Mouse (Mus musculus): ENCODE measurements around the gene Pfdn4. TPM values are rescaled to one million over a fixed set of nuclear protein-coding genes. Genes with fewer than 3 reads are reported as not detected.
A peak's percentile ranks its signal among the peaks of the same experiment; 100 is the strongest.

Gene Pfdn4
- polyA plus RNA-seq, 1 experiment from 2014 or later: 116 TPM

DNA sequence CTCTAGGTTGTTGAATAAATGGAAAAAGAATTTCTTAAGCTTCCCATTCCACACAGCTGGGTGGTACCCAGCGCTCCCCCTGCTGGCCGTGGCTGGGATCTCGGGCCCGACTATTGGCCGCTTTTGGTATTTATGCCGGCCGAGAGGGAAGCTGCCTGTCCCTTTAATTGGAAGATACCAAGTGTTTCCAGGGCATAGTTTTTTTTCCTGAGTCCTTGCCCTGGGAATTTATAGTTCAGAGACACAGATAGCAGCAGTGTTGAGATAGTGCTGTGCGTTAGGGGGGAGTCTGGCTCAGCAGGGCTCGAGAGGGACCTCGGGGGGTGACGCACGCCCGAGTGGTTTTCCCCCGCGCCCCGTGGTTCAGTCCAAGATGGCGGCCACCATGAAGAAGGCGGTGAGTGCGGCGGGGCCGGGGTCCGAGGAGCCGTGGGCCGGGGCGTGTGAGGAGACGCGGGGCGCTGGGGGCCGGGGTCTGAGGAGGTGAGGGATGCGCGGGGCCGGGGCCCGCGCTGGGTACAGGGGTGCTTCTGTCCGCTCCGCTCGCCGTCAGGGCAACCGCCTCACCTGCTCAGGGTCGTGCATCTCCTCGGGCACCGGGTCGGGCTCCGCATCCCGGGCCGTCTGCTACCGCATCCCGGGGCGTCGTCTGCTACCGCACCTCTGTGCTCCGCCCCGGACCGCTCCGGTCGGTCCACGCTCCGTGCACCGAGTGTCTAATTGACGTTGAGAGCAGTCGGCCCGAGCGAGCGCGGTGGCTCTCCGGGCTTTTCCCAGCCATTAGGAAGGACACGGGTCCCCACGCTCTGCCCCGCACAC is 15.1 kb downstream of the Pfdn4 start:
- ATAC-seq: peak; percentile 67
- H3K9ac ChIP-seq (replicated peaks; ENCODE audit: low read depth, low read length): peak overlapping the region; percentile 92
- peak overlapping the region; percentile 86 for H3K4me3 ChIP-seq (replicated peaks; ENCODE audit: low read length)
- no peaks in the 10 kb centered on the region for H3K36me3 ChIP-seq (ENCODE audit: control insufficient read depth, insufficient read depth)
- H3K4me1 ChIP-seq (replicated peaks; ENCODE audit: control insufficient read depth, insufficient read depth, low read length): peaks cover 17% of the 10 kb centered on the region
- WGBS: 0% methylated on average over 64 of the region's 69 CpGs
- H3K9me3 ChIP-seq (ENCODE audit: control insufficient read depth, low read length): no peaks in the 10 kb centered on the region
- H3K4me2 ChIP-seq (ENCODE audit: low read length): peak overlapping the region; percentile 77
- H3K27ac ChIP-seq (ENCODE audit: low read length): peak overlapping the region; percentile 86
- H3K27me3 ChIP-seq (replicated peaks; ENCODE audit: control insufficient read depth, insufficient read depth, low read length): no peaks in the 10 kb centered on the region

DNA sequence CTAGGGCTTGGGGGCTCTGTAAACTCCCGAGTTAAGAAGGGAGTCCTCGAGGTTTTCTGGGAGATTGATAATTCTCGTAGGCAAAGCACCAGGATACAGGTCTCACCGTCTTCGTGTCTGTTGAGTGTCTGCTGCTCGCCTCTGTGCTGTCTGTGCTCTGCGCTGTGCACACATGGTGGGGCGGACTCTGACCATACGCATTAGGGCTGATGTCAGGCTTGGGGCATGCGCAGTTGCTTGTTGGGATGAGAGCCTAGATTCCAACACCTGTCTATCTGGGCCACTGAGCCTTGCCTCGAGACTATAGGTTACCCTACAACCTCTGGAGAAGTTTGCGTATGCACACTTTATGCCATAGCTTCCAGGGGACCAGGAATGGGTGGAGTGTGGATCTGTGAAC is 17.5 kb downstream of the Pfdn4 start:
- H3K9ac ChIP-seq (replicated peaks; ENCODE audit: low read depth, low read length): no peak overlapping the region
- no peak overlapping the region for H3K4me2 ChIP-seq (ENCODE audit: low read length)
- peaks cover 14% of the 10 kb centered on the region for H3K4me1 ChIP-seq (replicated peaks; ENCODE audit: control insufficient read depth, insufficient read depth, low read length)
- H3K9me3 ChIP-seq (ENCODE audit: control insufficient read depth, low read length): no peaks in the 10 kb centered on the region
- H3K27me3 ChIP-seq (replicated peaks; ENCODE audit: control insufficient read depth, insufficient read depth, low read length): no peaks in the 10 kb centered on the region
- no peak for ATAC-seq
- 93% methylated on average over 12 of the region's 12 CpGs for WGBS
- no peak overlapping the region for H3K4me3 ChIP-seq (replicated peaks; ENCODE audit: low read length)
- H3K36me3 ChIP-seq (ENCODE audit: control insufficient read depth, insufficient read depth): peaks cover 6% of the 10 kb centered on the region
- H3K27ac ChIP-seq (ENCODE audit: low read length): no peak overlapping the region

DNA sequence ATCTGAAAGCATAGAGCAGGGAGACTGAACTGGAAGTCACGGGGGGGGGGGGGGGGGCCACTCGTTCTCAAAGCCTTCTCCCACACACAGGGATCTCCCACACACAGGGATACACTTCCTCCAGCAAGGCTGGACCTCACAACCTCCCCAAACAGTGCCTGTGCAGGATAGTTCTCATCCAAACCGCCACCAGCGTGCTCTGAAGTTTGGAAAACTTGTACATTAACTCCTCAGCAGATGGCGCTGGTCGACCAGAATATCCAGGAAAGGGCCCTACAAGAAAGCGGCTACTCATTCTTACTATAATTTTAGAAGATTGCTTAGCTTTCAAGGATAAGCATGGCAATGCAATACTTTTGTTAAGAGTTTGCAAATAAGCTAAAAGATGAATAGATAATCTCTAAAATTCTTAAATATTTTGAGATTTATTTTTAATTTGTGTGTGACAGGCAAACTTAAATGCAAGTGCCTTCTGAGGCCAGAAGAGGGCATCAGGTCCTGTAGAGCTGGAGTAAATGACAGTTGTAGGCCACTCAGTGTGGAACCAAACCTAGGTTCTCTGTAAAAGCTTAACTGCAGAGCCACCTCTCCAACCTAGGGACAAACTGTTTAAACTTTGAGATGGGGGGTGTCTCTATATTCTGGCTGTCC is 24.2 kb downstream of the Pfdn4 start:
- peak; percentile 70 for ATAC-seq
- H3K9ac ChIP-seq (replicated peaks; ENCODE audit: low read depth, low read length): no peak overlapping the region
- no peaks in the 10 kb centered on the region for H3K9me3 ChIP-seq (ENCODE audit: control insufficient read depth, low read length)
- H3K36me3 ChIP-seq (ENCODE audit: control insufficient read depth, insufficient read depth): peaks cover 15% of the 10 kb centered on the region
- H3K4me1 ChIP-seq (replicated peaks; ENCODE audit: control insufficient read depth, insufficient read depth, low read length): no peaks in the 10 kb centered on the region
- H3K27ac ChIP-seq (ENCODE audit: low read length): no peak overlapping the region
- WGBS: 2% methylated on average over 5 of the region's 7 CpGs
- H3K4me2 ChIP-seq (ENCODE audit: low read length): no peak overlapping the region
- H3K4me3 ChIP-seq (replicated peaks; ENCODE audit: low read length): no peak overlapping the region
- H3K27me3 ChIP-seq (replicated peaks; ENCODE audit: control insufficient read depth, insufficient read depth, low read length): no peaks in the 10 kb centered on the region

DNA sequence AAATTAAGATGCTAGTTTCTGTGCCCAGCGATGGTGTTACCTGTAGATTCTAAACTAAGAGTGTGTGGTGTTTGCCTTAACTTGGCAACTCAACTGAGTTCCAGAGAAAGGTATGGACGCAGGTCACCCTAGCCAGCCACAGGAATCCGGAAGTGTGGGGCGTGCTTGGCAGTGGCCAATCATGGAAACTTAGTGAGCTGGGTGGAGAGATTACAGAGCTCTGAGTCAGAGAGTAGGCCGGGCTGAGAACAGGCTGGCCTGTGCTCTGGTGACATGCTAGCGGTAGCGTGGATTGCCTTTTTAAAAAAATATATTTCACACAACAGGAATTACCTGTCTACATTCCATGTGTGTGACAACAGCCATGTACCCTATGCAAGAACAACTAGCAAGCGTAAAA is 30.3 kb downstream of the Pfdn4 start:
- H3K36me3 ChIP-seq (ENCODE audit: control insufficient read depth, insufficient read depth): no peaks in the 10 kb centered on the region
- H3K9ac ChIP-seq (replicated peaks; ENCODE audit: low read depth, low read length): no peak overlapping the region
- H3K4me1 ChIP-seq (replicated peaks; ENCODE audit: control insufficient read depth, insufficient read depth, low read length): no peaks in the 10 kb centered on the region
- no peaks in the 10 kb centered on the region for H3K9me3 ChIP-seq (ENCODE audit: control insufficient read depth, low read length)
- no peaks in the 10 kb centered on the region for H3K27me3 ChIP-seq (replicated peaks; ENCODE audit: control insufficient read depth, insufficient read depth, low read length)
- H3K4me2 ChIP-seq (ENCODE audit: low read length): no peak overlapping the region
- 90% methylated on average over 8 of the region's 8 CpGs for WGBS
- no peak overlapping the region for H3K27ac ChIP-seq (ENCODE audit: low read length)
- ATAC-seq: no peak
- H3K4me3 ChIP-seq (replicated peaks; ENCODE audit: low read length): no peak overlapping the region

DNA sequence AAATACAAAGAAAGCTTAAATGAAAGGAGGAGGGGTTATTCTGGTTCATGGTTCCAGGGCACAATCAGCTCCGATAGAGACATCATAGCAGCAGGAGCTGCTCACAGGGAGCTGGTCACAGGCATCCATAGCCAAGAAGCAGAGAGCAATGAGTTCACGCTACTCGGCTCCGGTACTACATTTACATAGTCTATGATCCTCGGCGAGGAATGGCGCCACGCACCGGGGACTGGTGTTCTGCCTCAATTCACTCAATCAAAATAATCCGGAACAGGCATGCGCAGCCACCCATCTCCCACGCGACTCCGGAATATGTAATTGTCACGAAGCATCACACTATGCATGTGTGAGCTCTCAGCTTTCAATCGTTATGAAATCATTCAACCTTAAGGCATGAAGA is 31.8 kb downstream of the Pfdn4 start:
- WGBS: 95% methylated on average over 16 of the region's 16 CpGs
- Histone ChIP-seq H3K27ac (ENCODE audit: low read length) (no peak overlapping the region), H3K27me3 (replicated peaks; ENCODE audit: control insufficient read depth, insufficient read depth, low read length) (no peaks in the 10 kb centered on the region), H3K9me3 (ENCODE audit: control insufficient read depth, low read length) (no peaks in the 10 kb centered on the region), H3K9ac (replicated peaks; ENCODE audit: low read depth, low read length) (no peak overlapping the region), H3K4me1 (replicated peaks; ENCODE audit: control insufficient read depth, insufficient read depth, low read length) (no peaks in the 10 kb centered on the region), H3K4me3 (replicated peaks; ENCODE audit: low read length) (no peak overlapping the region), H3K36me3 (ENCODE audit: control insufficient read depth, insufficient read depth) (no peaks in the 10 kb centered on the region), H3K4me2 (ENCODE audit: low read length) (no peak overlapping the region)
- no peak for ATAC-seq

DNA sequence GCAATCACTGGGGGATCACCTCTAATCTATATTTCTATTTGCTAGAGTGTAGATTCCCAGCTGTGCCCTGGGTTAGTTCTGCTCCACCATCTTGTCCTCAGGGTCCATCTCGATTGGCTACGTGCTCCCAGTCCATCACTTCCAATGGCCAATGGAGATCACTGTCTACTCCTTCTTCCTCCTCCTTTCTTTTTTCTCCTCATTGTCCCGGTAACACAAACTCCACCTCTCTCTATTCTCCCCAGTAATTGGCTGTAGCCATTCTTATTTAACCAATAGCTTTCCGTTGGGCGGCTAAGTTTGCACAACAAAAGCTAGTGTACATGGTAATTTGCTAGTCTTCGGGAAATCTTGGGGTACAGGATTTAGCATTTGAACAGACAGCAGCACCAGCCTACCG is 33.5 kb downstream of the Pfdn4 start:
- whole genome bisulfite sequencing: 84% methylated on average over 7 of the region's 7 CpGs
- no peak for ATAC-seq
- no peaks in the 10 kb centered on the region for H3K9me3 ChIP-seq (ENCODE audit: control insufficient read depth, low read length)

DNA sequence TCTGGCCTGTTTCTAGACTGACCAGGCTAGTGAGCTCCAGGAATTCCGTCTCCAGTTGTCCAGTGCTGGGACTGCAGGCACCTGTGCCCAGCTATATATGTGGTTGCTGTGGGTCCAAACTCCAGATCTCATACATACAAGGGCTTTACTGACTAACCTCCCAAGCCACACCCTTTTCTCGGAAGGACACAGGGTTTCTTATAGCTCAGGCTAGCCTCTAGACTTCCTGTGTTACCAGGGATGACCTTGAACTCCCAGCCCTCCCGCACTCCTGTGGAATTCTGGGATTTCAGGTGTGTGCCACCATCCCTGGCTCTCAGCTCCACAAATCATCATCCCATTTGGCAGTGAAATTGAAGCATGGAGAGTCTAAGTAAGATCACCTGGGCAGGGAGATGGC is 34.0 kb downstream of the Pfdn4 start:
- H3K9me3 ChIP-seq (ENCODE audit: control insufficient read depth, low read length): no peaks in the 10 kb centered on the region
- H3K27me3 ChIP-seq (replicated peaks; ENCODE audit: control insufficient read depth, insufficient read depth, low read length): no peaks in the 10 kb centered on the region
- H3K27ac ChIP-seq (ENCODE audit: low read length): no peak overlapping the region
- no peaks in the 10 kb centered on the region for H3K36me3 ChIP-seq (ENCODE audit: control insufficient read depth, insufficient read depth)
- ATAC-seq: no peak
- no peak overlapping the region for H3K4me3 ChIP-seq (replicated peaks; ENCODE audit: low read length)
- no peak overlapping the region for H3K4me2 ChIP-seq (ENCODE audit: low read length)
- no peak overlapping the region for H3K9ac ChIP-seq (replicated peaks; ENCODE audit: low read depth, low read length)
- H3K4me1 ChIP-seq (replicated peaks; ENCODE audit: control insufficient read depth, insufficient read depth, low read length): peaks cover 10% of the 10 kb centered on the region
- WGBS: 94% methylated on average over 3 of the region's 3 CpGs

More for the DNA sequence above, 33.5 kb downstream of the Pfdn4 start:
- Histone ChIP-seq H3K36me3 (ENCODE audit: control insufficient read depth, insufficient read depth) (no peaks in the 10 kb centered on the region), H3K4me1 (replicated peaks; ENCODE audit: control insufficient read depth, insufficient read depth, low read length) (peaks cover 8% of the 10 kb centered on the region), H3K27ac (ENCODE audit: low read length) (no peak overlapping the region), H3K4me3 (replicated peaks; ENCODE audit: low read length) (no peak overlapping the region), H3K27me3 (replicated peaks; ENCODE audit: control insufficient read depth, insufficient read depth, low read length) (no peaks in the 10 kb centered on the region), H3K4me2 (ENCODE audit: low read length) (no peak overlapping the region), H3K9ac (replicated peaks; ENCODE audit: low read depth, low read length) (no peak overlapping the region)

DNA sequence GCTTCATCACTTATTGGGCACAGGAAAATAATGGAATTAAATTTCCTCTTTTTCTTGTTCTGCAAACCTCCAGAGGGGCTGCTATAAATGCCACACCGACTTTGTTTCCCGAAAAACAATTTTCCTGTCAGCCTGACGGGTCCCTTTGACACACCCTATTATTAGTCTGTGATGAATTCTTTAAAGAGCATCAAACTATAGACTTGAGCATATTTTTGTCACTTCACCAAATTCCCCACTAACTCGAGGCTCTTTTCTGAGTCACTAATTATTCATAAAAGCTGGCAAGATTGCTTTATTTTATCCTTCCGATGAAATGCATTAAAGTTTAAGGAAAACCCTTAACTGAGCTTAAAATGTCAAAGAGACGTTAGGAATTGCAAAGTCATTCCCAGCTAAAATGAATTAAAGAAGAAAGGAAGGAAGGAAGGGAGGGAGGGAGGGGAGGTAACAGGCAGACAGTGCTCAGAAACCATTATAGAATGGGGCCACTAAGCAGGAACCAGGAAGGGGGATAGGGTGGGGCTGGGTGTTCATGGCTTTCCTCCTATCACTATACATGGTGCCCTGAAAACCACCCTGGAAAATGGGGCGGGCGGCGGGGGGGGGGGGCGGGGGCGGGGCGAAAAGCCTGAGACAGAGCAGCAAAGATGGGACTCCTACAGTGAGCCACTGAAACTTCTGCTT is 38.0 kb downstream of the Pfdn4 start:
- H3K4me1 ChIP-seq (replicated peaks; ENCODE audit: control insufficient read depth, insufficient read depth, low read length): peaks cover 10% of the 10 kb centered on the region
- no peaks in the 10 kb centered on the region for H3K36me3 ChIP-seq (ENCODE audit: control insufficient read depth, insufficient read depth)
- H3K9me3 ChIP-seq (ENCODE audit: control insufficient read depth, low read length): no peaks in the 10 kb centered on the region
- no peaks in the 10 kb centered on the region for H3K27me3 ChIP-seq (replicated peaks; ENCODE audit: control insufficient read depth, insufficient read depth, low read length)
- no peak overlapping the region for H3K4me3 ChIP-seq (replicated peaks; ENCODE audit: low read length)
- H3K27ac ChIP-seq (ENCODE audit: low read length): peak overlapping the region; percentile 74
- peak; percentile 89 for ATAC-seq
- no peak overlapping the region for H3K9ac ChIP-seq (replicated peaks; ENCODE audit: low read depth, low read length)
- H3K4me2 ChIP-seq (ENCODE audit: low read length): no peak overlapping the region
- 31% methylated on average over 12 of the region's 12 CpGs for WGBS

DNA sequence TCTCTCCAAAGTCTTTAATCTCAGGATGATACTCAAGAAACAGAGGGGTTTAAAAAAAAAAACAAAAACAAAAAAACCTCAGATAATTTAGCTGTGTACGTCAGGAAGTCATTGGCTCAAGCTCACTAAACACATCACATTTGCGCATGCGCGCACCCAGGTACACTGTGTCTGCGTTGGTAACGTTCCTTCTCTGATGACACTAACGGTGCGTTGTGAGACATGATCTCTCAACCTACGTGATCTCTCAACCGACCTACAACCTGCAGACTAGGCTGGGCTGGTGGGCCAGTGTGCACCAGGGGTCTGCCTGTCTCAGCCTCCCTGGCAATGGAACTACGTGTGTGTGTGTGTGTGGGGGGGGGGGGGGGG is 38.6 kb downstream of the Pfdn4 start:
- no peaks in the 10 kb centered on the region for H3K36me3 ChIP-seq (ENCODE audit: control insufficient read depth, insufficient read depth)
- H3K27ac ChIP-seq (ENCODE audit: low read length): no peak overlapping the region
- 82% methylated on average over 11 of the region's 11 CpGs for WGBS
- H3K4me2 ChIP-seq (ENCODE audit: low read length): no peak overlapping the region
- H3K27me3 ChIP-seq (replicated peaks; ENCODE audit: control insufficient read depth, insufficient read depth, low read length): no peaks in the 10 kb centered on the region
- H3K9me3 ChIP-seq (ENCODE audit: control insufficient read depth, low read length): no peaks in the 10 kb centered on the region
- no peak overlapping the region for H3K9ac ChIP-seq (replicated peaks; ENCODE audit: low read depth, low read length)
- peaks cover 10% of the 10 kb centered on the region for H3K4me1 ChIP-seq (replicated peaks; ENCODE audit: control insufficient read depth, insufficient read depth, low read length)
- no peak for ATAC-seq
- H3K4me3 ChIP-seq (replicated peaks; ENCODE audit: low read length): no peak overlapping the region

All from forebrain, embryonic 16.5 days (tissue).